Mouse (Mus musculus) hindbrain, embryonic 12.5 days (tissue): ENCODE measurements around the gene Itgal. TPM values are rescaled to one million over a fixed set of nuclear protein-coding genes. Genes with fewer than 3 reads are reported as not detected.

Source experiments
- ATAC-seq: fragments of 200-750 bp; cut with Nextera tagmentation; 2 replicates; pipeline ENCODE4 v1.8.0; 2017; ENCODE audit warnings: moderate TSS enrichment; ENCODE audit not compliant: low FRiP score
- H3K27ac ChIP-seq: fragments of 300-500 bp; sonication (generic); 2 replicates; pipeline ENCODE4 v1.5.1; 2016; ENCODE audit warnings: mild to moderate bottlenecking
- H3K27me3 ChIP-seq: fragments of 300-500 bp; sonication (generic); 2 replicates; pipeline ENCODE4 v1.6.1; 2016; ENCODE audit warnings: mild to moderate bottlenecking
- H3K36me3 ChIP-seq: fragments of 300-500 bp; sonication (generic); 2 replicates; pipeline ENCODE4 v1.6.1; 2016; ENCODE audit warnings: mild to moderate bottlenecking
- H3K4me1 ChIP-seq: fragments of 300-500 bp; sonication (generic); 2 replicates; pipeline ENCODE4 v1.6.1; 2016
- H3K4me2 ChIP-seq: fragments of 300-500 bp; sonication (generic); replicated peaks from 2 replicates; pipeline ENCODE4 v1.6.1; 2016; ENCODE audit warnings: mild to moderate bottlenecking
- H3K4me3 ChIP-seq: fragments of 300-500 bp; sonication (generic); 2 replicates; pipeline ENCODE4 v1.5.1; 2016; ENCODE audit warnings: mild to moderate bottlenecking
- H3K9ac ChIP-seq: fragments of 300-500 bp; sonication (generic); 2 replicates; pipeline ENCODE4 v1.6.1; 2016; ENCODE audit warnings: mild to moderate bottlenecking, moderate library complexity
- H3K9me3 ChIP-seq: fragments of 300-500 bp; sonication (generic); replicated peaks from 2 replicates; pipeline ENCODE4 v1.6.1; 2016; ENCODE audit warnings: mild to moderate bottlenecking
- WGBS: fragments of 180-500 bp; shearing (Covaris S2); methylation state at CpG from one replicate; pipeline ENCODE4 v1.1.7; 2016; 5-methylcytosine and 5-hydroxymethylcytosine counted together
- polyA plus RNA-seq: library from polyadenylated mRNA; unstranded; fragments of >200 nt; fragmentation: Nextera tagmentation; extraction: Ambion mirVana; gene quantifications from 2 replicates; pipeline ENCODE4 v1.2.1, GENCODE M21; 2016

Itgal gene
- polyA plus RNA-seq, 1 experiment from 2014 or later: 0.52 TPM

GRCm38 (mm10) chr7:127285154-127285553 lies 10.9 kb upstream of the Itgal start:
- H3K36me3 ChIP-seq: no peaks in the 10 kb centered on the region
- ATAC-seq: no peak
- H3K4me2 ChIP-seq: no peak overlapping the region
- H3K4me1 ChIP-seq: no peaks in the 10 kb centered on the region
- no peak overlapping the region for H3K27ac ChIP-seq
- H3K4me3 ChIP-seq: no peak overlapping the region
- H3K9ac ChIP-seq: no peak overlapping the region
- H3K9me3 ChIP-seq: peaks cover 24% of the 10 kb centered on the region
- H3K27me3 ChIP-seq: no peaks in the 10 kb centered on the region; the same call in 1 of the 2 replicates
- WGBS: 79% methylated on average over 7 of the region's 10 CpGs

DNA sequence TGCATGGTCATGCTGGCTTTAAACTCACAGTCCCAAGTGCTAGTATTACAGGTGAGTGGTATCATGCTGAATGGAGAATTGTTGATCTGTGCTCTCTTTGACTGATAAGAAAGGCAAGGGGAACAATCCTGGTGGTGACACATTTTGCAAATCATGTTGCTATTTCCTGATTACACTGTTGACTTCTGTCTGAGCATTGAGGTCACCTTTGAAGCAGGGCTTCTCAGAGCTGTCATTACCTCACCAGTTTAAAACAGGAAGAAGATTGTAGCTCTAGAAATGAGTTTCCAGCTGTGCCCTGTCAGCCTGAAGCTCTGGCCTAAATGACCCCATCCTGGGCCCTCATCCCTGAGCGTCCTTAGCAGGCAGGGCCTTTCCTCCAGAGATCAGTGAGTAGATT lies 8.1 kb upstream of the Itgal start:
- H3K27me3 ChIP-seq: no peaks in the 10 kb centered on the region
- peaks cover 24% of the 10 kb centered on the region for H3K9me3 ChIP-seq
- no peak overlapping the region for H3K4me2 ChIP-seq
- H3K27ac ChIP-seq: no peak overlapping the region
- no peak for ATAC-seq
- H3K36me3 ChIP-seq: no peaks in the 10 kb centered on the region
- no peaks in the 10 kb centered on the region for H3K4me1 ChIP-seq
- 78% methylated on average over 1 of the region's 1 CpGs for WGBS
- no peak overlapping the region for H3K4me3 ChIP-seq
- no peak overlapping the region for H3K9ac ChIP-seq

DNA sequence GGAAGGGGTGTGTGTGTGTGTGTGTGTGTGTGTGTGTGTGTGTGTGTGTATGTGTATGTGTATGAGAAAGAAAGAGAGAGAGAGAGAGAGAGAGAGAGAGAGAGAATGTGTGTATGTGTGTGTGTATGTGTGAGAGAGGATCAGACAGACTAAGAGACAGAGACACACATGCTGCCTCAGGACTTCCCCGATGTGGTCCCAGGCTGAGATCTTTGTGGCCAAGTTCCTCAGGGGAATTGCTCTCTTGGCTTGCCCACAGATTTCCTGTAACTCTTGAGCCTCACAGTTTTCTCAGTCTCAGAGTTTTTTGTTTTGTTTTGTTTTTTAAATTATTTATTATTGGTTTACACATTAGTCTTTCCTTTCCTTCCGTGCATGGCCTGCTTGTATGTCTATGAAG lies 6.8 kb upstream of the Itgal start:
- H3K27me3 ChIP-seq: no peaks in the 10 kb centered on the region
- no peak overlapping the region for H3K27ac ChIP-seq
- H3K4me3 ChIP-seq: no peak overlapping the region
- 79% methylated on average over 2 of the region's 2 CpGs for WGBS
- no peak overlapping the region for H3K9ac ChIP-seq
- no peak overlapping the region for H3K4me2 ChIP-seq
- H3K4me1 ChIP-seq: no peaks in the 10 kb centered on the region
- no peak for ATAC-seq
- H3K9me3 ChIP-seq: peaks cover 24% of the 10 kb centered on the region
- no peaks in the 10 kb centered on the region for H3K36me3 ChIP-seq

GRCm38 (mm10) chr7:127290142-127290541 lies 5.9 kb upstream of the Itgal start:
- no peak overlapping the region for H3K27ac ChIP-seq
- H3K4me3 ChIP-seq: no peak overlapping the region
- H3K4me2 ChIP-seq: no peak overlapping the region
- H3K9ac ChIP-seq: no peak overlapping the region
- peaks cover 24% of the 10 kb centered on the region for H3K9me3 ChIP-seq
- WGBS: 63% methylated on average over 8 of the region's 8 CpGs
- H3K27me3 ChIP-seq: no peaks in the 10 kb centered on the region
- H3K36me3 ChIP-seq: no peaks in the 10 kb centered on the region
- ATAC-seq: no peak
- H3K4me1 ChIP-seq: no peaks in the 10 kb centered on the region

GRCm38 (mm10) chr7:127296786-127297555 lies 911 bp downstream of the Itgal start:
- no peaks in the 10 kb centered on the region for H3K4me1 ChIP-seq
- H3K4me3 ChIP-seq: no peak overlapping the region
- H3K9ac ChIP-seq: no peak overlapping the region
- 83% methylated on average over 5 of the region's 5 CpGs for WGBS
- no peak overlapping the region for H3K27ac ChIP-seq
- no peak for ATAC-seq
- H3K4me2 ChIP-seq: no peak overlapping the region
- no peaks in the 10 kb centered on the region for H3K27me3 ChIP-seq
- H3K9me3 ChIP-seq: no peaks in the 10 kb centered on the region
- H3K36me3 ChIP-seq: no peaks in the 10 kb centered on the region

DNA sequence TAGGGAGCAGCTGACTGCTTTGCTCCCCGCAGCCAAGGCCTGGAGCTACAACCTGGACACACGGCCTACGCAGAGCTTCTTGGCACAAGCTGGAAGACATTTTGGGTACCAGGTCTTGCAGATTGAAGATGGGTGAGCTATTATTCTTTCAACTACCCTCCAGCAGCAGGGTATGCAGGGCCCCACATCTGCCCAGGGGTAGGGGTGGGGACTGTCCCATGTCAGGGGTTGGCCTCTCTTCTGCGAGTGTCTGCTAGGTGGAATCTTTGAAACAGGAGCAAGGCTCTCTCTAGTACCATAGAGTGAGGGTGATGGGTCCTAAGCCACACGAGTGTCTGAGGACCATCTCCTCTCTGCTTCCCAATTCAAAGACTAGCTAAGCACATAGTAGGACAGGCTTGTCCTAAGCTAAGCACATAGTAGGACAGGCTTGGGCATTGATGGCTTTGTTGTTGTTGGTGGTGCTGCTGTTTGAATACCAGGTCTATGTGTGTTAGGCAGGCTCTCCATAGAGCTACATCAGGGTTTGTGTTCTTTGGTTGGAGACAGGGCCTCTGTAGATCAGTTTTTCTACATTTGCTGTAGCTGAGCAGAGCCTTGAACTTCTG lies 1.6 kb downstream of the Itgal start:
- H3K27me3 ChIP-seq: no peaks in the 10 kb centered on the region
- H3K9me3 ChIP-seq: no peaks in the 10 kb centered on the region
- WGBS: 95% methylated on average over 5 of the region's 5 CpGs
- no peaks in the 10 kb centered on the region for H3K4me1 ChIP-seq
- ATAC-seq: no peak
- no peaks in the 10 kb centered on the region for H3K36me3 ChIP-seq
- no peak overlapping the region for H3K4me2 ChIP-seq
- H3K27ac ChIP-seq: no peak overlapping the region
- no peak overlapping the region for H3K4me3 ChIP-seq
- no peak overlapping the region for H3K9ac ChIP-seq

- 89% methylated on average over 2 of the region's 2 CpGs for WGBS
- Histone ChIP-seq H3K36me3 (no peaks in the 10 kb centered on the region), H3K9me3 (no peaks in the 10 kb centered on the region), H3K4me3 (no peak overlapping the region), H3K27me3 (no peaks in the 10 kb centered on the region), H3K4me2 (no peak overlapping the region), H3K9ac (no peak overlapping the region), H3K27ac (no peak overlapping the region), H3K4me1 (no peaks in the 10 kb centered on the region)
- ATAC-seq: no peak
These were observed 12.4 kb downstream of the Itgal start for GRCm38 (mm10) chr7:127308431-127308830.

DNA sequence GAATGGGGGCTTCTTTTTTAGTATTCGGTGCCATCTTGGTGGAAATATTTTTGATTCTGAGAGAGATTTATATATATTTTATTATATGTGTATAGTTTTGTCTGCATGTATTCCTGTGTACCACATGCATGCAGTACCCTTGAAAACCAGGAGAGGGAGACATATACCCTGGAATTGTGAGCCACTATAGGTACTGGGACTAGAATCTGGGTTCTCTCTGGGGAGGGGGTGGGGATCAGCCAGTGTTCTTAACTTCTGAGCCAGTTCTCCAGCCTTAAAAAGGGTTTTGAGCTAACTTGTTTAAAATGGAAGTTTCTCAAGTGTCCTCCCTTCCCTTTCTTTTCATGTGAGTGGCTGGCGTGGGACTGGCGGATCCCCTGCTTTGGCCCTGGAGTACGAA lies 12.8 kb downstream of the Itgal start:
- Histone ChIP-seq H3K27me3 (no peaks in the 10 kb centered on the region), H3K4me1 (no peaks in the 10 kb centered on the region), H3K4me3 (no peak overlapping the region), H3K9me3 (no peaks in the 10 kb centered on the region), H3K36me3 (no peaks in the 10 kb centered on the region), H3K27ac (no peak overlapping the region), H3K9ac (no peak overlapping the region), H3K4me2 (no peak overlapping the region)
- WGBS: 71% methylated on average over 4 of the region's 4 CpGs
- no peak for ATAC-seq

DNA sequence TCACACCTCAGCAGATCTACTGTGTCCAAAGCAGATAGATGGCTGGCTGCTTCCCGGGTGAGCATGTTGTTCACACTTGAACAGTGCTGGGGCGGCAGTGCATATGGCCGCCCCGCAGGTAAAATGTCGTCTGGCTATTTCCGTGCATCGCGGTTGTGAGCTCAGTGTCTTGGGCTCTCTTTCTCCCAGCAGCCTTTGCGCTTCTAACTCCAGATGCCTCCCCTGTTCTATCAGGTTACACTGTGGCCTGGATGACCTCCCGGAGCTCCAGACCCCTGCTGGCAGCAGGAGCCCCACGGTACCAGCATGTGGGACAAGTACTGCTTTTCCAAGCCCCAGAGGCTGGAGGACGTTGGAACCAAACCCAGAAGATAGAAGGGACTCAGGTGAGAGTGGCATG lies 13.9 kb downstream of the Itgal start:
- Histone ChIP-seq H3K4me3 (no peak overlapping the region), H3K9ac (no peak overlapping the region), H3K4me2 (no peak overlapping the region), H3K36me3 (no peaks in the 10 kb centered on the region), H3K27me3 (no peaks in the 10 kb centered on the region), H3K27ac (no peak overlapping the region), H3K9me3 (no peaks in the 10 kb centered on the region), H3K4me1 (no peaks in the 10 kb centered on the region)
- 75% methylated on average over 12 of the region's 12 CpGs for WGBS
- ATAC-seq: no peak

GRCm38 (mm10) chr7:127313912-127314311 lies 17.9 kb downstream of the Itgal start:
- Histone ChIP-seq H3K27me3 (no peaks in the 10 kb centered on the region), H3K4me2 (no peak overlapping the region), H3K9ac (no peak overlapping the region), H3K36me3 (no peaks in the 10 kb centered on the region), H3K4me1 (no peaks in the 10 kb centered on the region), H3K4me3 (no peak overlapping the region), H3K27ac (no peak overlapping the region), H3K9me3 (no peaks in the 10 kb centered on the region)
- no peak for ATAC-seq
- 45% methylated on average over 8 of the region's 8 CpGs for WGBS

DNA sequence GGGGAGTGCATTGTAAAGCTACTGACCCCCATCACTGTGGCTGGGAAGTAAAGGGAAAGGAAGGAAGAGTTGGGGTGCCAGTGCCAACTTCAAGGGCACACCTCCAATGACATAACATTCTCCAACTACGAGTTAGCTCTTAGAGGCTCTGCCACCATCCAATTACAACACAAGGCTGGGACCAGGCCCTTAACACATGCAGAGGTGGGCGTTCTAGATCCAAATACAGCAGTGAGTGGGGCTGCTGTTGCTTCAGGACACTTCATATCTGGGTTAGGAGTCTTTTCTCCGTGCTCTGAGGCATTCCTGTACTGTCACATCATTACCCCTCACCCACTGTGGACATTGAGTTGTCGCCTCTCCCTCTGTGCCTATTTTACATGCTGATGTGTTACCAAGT lies 25.0 kb downstream of the Itgal start:
- Histone ChIP-seq H3K27me3 (0 out of 2 replicates have a peak, but pooled peaks cover 3% of the 10 kb centered on the region), H3K27ac (no peak overlapping the region), H3K4me2 (no peak overlapping the region), H3K4me1 (no peaks in the 10 kb centered on the region), H3K4me3 (no peak overlapping the region), H3K9ac (no peak overlapping the region), H3K9me3 (no peaks in the 10 kb centered on the region), H3K36me3 (no peaks in the 10 kb centered on the region)
- ATAC-seq: no peak
- 64% methylated on average over 4 of the region's 4 CpGs for WGBS

DNA sequence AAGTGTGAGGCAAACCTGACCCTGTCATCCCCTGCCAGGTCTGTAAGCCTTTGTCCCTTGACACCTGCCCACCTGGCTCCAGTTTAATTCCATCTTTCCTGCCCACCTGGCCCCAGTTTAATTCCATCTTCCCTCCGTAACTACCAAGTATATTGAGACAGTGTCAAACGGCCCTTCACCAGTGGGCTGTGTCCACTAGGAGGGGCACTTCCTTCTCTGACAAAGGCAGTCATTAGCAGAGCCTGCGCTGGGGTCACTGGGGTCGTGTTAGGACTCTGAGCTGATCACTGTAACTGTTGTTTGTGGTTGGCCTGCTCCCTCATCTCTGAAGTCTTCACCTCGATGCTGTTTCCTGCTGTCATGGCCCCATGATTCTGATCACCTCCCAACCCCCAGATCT lies 26.0 kb downstream of the Itgal start:
- Histone ChIP-seq H3K27me3 (0 out of 2 replicates have a peak, but pooled peaks cover 3% of the 10 kb centered on the region), H3K36me3 (no peaks in the 10 kb centered on the region), H3K4me2 (no peak overlapping the region), H3K27ac (no peak overlapping the region), H3K4me3 (no peak overlapping the region), H3K9me3 (no peaks in the 10 kb centered on the region), H3K4me1 (peaks cover 2% of the 10 kb centered on the region; the same call in 1 of the 2 replicates), H3K9ac (no peak overlapping the region)
- ATAC-seq: no peak
- 42% methylated on average over 5 of the region's 5 CpGs for WGBS

DNA sequence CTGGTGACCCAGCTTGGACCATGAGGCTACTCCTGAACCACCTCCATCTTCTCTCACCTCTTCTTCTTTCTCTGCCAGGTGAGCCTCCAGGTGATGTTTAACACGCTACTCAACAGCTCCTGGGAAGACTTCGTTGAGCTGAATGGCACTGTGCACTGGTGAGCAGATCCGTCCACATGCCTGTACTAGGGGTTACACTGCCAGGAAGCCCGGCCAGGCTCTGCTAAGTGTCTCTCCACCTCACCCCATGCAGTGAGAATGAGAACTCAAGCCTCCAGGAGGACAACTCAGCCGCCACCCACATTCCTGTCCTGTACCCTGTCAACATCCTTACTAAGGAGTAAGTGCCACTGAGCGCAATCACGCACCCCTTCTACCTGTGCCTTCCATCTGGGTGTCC lies 28.9 kb downstream of the Itgal start:
- H3K27ac ChIP-seq: no peak overlapping the region
- H3K4me1 ChIP-seq: peaks cover 2% of the 10 kb centered on the region; the same call in 1 of the 2 replicates
- H3K4me2 ChIP-seq: no peak overlapping the region
- ATAC-seq: no peak
- 0 out of 2 replicates have a peak, but pooled peaks cover 3% of the 10 kb centered on the region for H3K27me3 ChIP-seq
- H3K9me3 ChIP-seq: no peaks in the 10 kb centered on the region
- WGBS: 88% methylated on average over 7 of the region's 7 CpGs
- no peaks in the 10 kb centered on the region for H3K36me3 ChIP-seq
- no peak overlapping the region for H3K4me3 ChIP-seq
- H3K9ac ChIP-seq: no peak overlapping the region
